Mouse (Mus musculus) embryonic fibroblast, embryonic 13.5 days (primary cell): ENCODE measurements at regions not wholly inside any gene's neighbourhood (a gene's known extent, or its start where the extent isn't known, plus 50 kb on each side); places are given as distances from the start of the nearest gene placed in this dataset.

Experiments
- CTCF ChIP-seq: IDR thresholded peaks from 2 replicates; pipeline ENCODE4 v1.5.1; 2011; ENCODE audit warnings: mild to moderate bottlenecking, control low read depth, low read length, moderate library complexity, borderline replicate concordance; ENCODE audit not compliant: insufficient read depth
- POLR2A ChIP-seq: IDR thresholded peaks from 2 replicates; pipeline ENCODE4 v1.6.1; 2011; ENCODE audit warnings: low read depth, mild to moderate bottlenecking, control low read depth, low read length, moderate library complexity

- TF ChIP-seq CTCF (no peak), POLR2A (no peak)
Observed at GRCm38 (mm10) chr10:38340406-38341175, 481.0 kb downstream of the Rfpl4b start.
